Mouse (Mus musculus) lung, embryonic 14.5 days (tissue): ENCODE measurements around the gene Map3k9. TPM values are rescaled to one million over a fixed set of nuclear protein-coding genes. Genes with fewer than 3 reads are reported as not detected.

Experiments used
- ATAC-seq: fragments of 200-750 bp; cut with Nextera tagmentation; 2 replicates; pipeline ENCODE4 v1.8.0; 2017; ENCODE audit warnings: mild to moderate bottlenecking, moderate TSS enrichment, moderate library complexity; ENCODE audit not compliant: insufficient read depth
- DNase-seq: peaks from one replicate; pipeline ENCODE4 v3.0.0-alpha.2; 2015
- H3K27ac ChIP-seq: fragments of 300-500 bp; sonication (generic); 2 replicates; pipeline ENCODE4 v1.5.1; 2014; ENCODE audit warnings: low read depth, mild to moderate bottlenecking, moderate library complexity
- H3K27me3 ChIP-seq: fragments of 300-500 bp; sonication (generic); 2 replicates; pipeline ENCODE4 v1.6.1; 2014; ENCODE audit warnings: low read length, control low read depth; ENCODE audit not compliant: insufficient read depth
- H3K36me3 ChIP-seq: fragments of 300-500 bp; sonication (generic); 2 replicates; pipeline ENCODE4 v1.6.1; 2014; ENCODE audit warnings: control low read depth; ENCODE audit not compliant: insufficient read depth
- H3K4me1 ChIP-seq: fragments of 300-500 bp; sonication (generic); 2 replicates; pipeline ENCODE4 v1.6.1; 2014; ENCODE audit warnings: antibody characterized with exemption, control low read depth; ENCODE audit not compliant: insufficient read depth
- H3K4me2 ChIP-seq: fragments of 300-500 bp; sonication (generic); 2 replicates; pipeline ENCODE4 v1.6.1; 2014; ENCODE audit warnings: mild to moderate bottlenecking
- H3K4me3 ChIP-seq: fragments of 300-500 bp; sonication (generic); 2 replicates; pipeline ENCODE4 v1.5.1; 2014; ENCODE audit warnings: low read depth, low read length
- H3K9ac ChIP-seq: fragments of 300-500 bp; sonication (generic); 2 replicates; pipeline ENCODE4 v1.6.1; 2014
- H3K9me3 ChIP-seq: fragments of 300-500 bp; sonication (generic); 2 replicates; pipeline ENCODE4 v1.6.1; 2016; ENCODE audit warnings: low read depth, low read length, control low read depth
- CTCF ChIP-seq: IDR thresholded peaks from 2 replicates; pipeline ENCODE4 v1.5.1; 2016; ENCODE audit warnings: antibody characterized with exemption, low read depth
- WGBS: fragments of 180-500 bp; shearing (Covaris S2); extraction: QIAGEN DNeasy Blood & Tissue Kit; methylation state at CpG from one replicate; pipeline ENCODE4 v1.1.7; 2014; 5-methylcytosine and 5-hydroxymethylcytosine counted together
- polyA plus RNA-seq: library from polyadenylated mRNA; unstranded; fragments of >200 nt; fragmentation: Nextera tagmentation; extraction: Ambion mirVana; gene quantifications from 2 replicates; pipeline ENCODE4 v1.2.1, GENCODE M21; 2014

Map3k9 gene
- polyA plus RNA-seq, 1 experiment from 2014 or later, result 3.2 TPM

GRCm38 (mm10) chr12:81788672-81789084 is 7.7 kb upstream of the Map3k9 start:
- H3K9me3 ChIP-seq, result no peaks in the 10 kb centered on the region
- H3K27me3 ChIP-seq, result no peaks in the 10 kb centered on the region
- WGBS, result 3% methylated on average over 9 of the region's 9 CpGs
- H3K27ac ChIP-seq, result no peak overlapping the region
- ATAC-seq (peak; percentile 48; the same call in 1 of the 2 replicates), DNase-seq (peak; percentile 96)
- H3K4me1 ChIP-seq, result no peaks in the 10 kb centered on the region
- H3K9ac ChIP-seq, result no peak overlapping the region
- peak overlapping the region; percentile 36; the same call in 1 of the 2 replicates for H3K4me2 ChIP-seq
- no peak overlapping the region for H3K4me3 ChIP-seq
- TF ChIP-seq CTCF, result peak; percentile 100
- H3K36me3 ChIP-seq, result no peaks in the 10 kb centered on the region

DNA sequence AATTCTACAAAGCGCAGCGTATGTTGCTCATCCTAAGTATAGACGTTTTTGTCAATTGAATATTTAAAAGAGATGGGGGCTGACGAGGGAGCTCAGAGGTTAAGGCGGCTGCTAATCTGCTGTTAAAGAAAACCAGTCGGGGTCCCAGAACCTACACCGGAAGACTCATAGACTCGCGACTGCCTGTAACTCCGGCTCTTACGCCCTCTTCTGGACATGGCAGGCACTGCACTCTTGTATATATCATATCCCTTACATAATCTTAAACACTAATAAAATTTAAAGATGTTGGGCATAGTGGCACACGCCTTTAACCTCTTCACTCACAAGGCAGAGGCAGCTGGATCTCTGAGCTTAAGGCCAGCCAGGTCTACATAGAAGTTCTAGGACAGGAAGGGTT is 6.3 kb upstream of the Map3k9 start:
- H3K9ac ChIP-seq, result no peak overlapping the region
- H3K4me1 ChIP-seq, result no peaks in the 10 kb centered on the region
- 43% methylated on average over 12 of the region's 12 CpGs for WGBS
- H3K4me3 ChIP-seq, result no peak overlapping the region
- H3K36me3 ChIP-seq, result no peaks in the 10 kb centered on the region
- ATAC-seq (no peak), DNase-seq (no peak)
- peak; percentile 42 for TF ChIP-seq CTCF
- no peak overlapping the region for H3K27ac ChIP-seq
- no peak overlapping the region for H3K4me2 ChIP-seq
- H3K27me3 ChIP-seq, result no peaks in the 10 kb centered on the region
- H3K9me3 ChIP-seq, result no peaks in the 10 kb centered on the region

DNA sequence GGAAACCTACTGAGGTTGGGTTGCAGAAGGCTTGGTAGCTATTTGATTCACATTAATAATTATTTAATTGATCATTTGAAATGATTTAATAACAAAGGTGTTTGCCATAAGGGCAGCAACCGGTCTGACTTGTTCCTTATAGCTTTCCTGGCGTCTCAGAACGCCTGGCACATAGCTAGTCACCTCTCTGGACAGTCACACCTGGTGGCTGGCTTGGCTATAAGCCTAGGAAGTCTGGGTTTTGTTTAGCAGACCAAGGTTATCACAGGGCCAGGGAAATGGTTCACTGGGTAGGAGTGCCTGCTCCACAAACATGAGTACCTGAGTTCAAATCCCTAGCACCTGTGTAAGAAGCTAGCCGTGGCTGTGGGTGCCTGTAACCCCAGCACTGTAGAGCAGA is 2.3 kb upstream of the Map3k9 start:
- Histone ChIP-seq H3K27ac (peak overlapping the region; percentile 83), H3K27me3 (peaks cover 14% of the 10 kb centered on the region; the same call in 1 of the 2 replicates), H3K4me1 (no peaks in the 10 kb centered on the region), H3K9me3 (no peaks in the 10 kb centered on the region), H3K36me3 (no peaks in the 10 kb centered on the region), H3K4me2 (no peak overlapping the region), H3K9ac (no peak overlapping the region), H3K4me3 (no peak overlapping the region)
- ATAC-seq (no peak), DNase-seq (peak; percentile 49)
- 50% methylated on average over 4 of the region's 4 CpGs for WGBS
- TF ChIP-seq CTCF, result no peak

DNA sequence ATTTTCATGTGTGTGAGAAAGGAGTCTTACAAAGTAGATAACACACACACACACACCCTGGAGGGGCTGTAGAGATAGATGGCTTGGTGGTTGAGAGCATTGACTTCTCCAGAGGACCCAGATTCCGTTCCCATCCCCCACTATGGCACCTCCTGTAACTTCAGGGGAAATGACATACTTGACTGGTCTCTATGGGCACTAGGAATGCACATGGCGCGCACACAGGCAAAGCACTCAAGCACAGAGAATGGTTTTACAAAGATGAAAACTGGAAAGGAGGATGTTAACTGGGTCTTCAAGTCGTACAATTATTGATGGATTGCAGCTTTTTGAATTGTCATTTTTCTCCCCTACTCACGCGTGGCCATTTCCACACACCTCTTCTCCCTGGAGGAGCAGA is 1.6 kb upstream of the Map3k9 start:
- Histone ChIP-seq H3K36me3 (no peaks in the 10 kb centered on the region), H3K9me3 (no peaks in the 10 kb centered on the region), H3K27me3 (peaks cover 14% of the 10 kb centered on the region; the same call in 1 of the 2 replicates), H3K4me1 (no peaks in the 10 kb centered on the region), H3K4me3 (no peak overlapping the region), H3K9ac (no peak overlapping the region), H3K27ac (no peak overlapping the region), H3K4me2 (peak overlapping the region; percentile 90; the same call in 1 of the 2 replicates)
- TF ChIP-seq CTCF, result no peak
- 58% methylated on average over 6 of the region's 6 CpGs for WGBS
- peak; percentile 35 for DNase-seq
- no peak for ATAC-seq

- no peaks in the 10 kb centered on the region for H3K4me1 ChIP-seq
- ATAC-seq (peak; percentile 56), DNase-seq (no peak)
- peak overlapping the region; percentile 80 for H3K27ac ChIP-seq
- H3K27me3 ChIP-seq, result peaks cover 14% of the 10 kb centered on the region; the same call in 1 of the 2 replicates
- H3K9ac ChIP-seq, result peak overlapping the region; percentile 68
- H3K9me3 ChIP-seq, result no peaks in the 10 kb centered on the region
- 1% methylated on average over 74 of the region's 91 CpGs for WGBS
- TF ChIP-seq CTCF, result no peak
- H3K36me3 ChIP-seq, result no peaks in the 10 kb centered on the region
- peak overlapping the region; percentile 65 for H3K4me3 ChIP-seq
- H3K4me2 ChIP-seq, result peak overlapping the region; percentile 90
Measured at GRCm38 (mm10) chr12:81780271-81781093, 493 bp downstream of the Map3k9 start.

DNA sequence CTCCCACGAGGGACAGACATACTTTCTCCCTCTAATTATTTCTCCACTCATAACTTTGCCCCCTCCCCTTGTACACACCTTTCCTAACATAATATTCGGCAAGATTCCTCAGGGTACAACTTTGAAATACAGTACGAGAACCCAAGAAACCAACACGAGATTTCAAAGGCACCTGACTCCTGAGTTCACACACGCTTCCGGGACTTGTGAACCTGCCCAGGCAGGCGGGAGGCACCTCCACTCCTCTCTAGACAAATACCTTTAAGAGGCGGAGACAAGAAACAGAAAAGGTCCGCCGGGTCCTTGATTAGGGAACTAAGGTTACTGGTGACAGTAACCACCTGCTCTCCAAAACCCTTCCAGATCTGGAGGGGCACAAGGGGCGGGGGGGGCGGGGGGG is 1.1 kb downstream of the Map3k9 start:
- Histone ChIP-seq H3K4me2 (peak overlapping the region; percentile 90), H3K4me1 (no peaks in the 10 kb centered on the region), H3K27ac (peak overlapping the region; percentile 80; the same call in 1 of the 2 replicates), H3K9ac (peak overlapping the region; percentile 68), H3K4me3 (peak overlapping the region; percentile 65), H3K9me3 (no peaks in the 10 kb centered on the region), H3K27me3 (peaks cover 14% of the 10 kb centered on the region; the same call in 1 of the 2 replicates), H3K36me3 (no peaks in the 10 kb centered on the region)
- 7% methylated on average over 12 of the region's 12 CpGs for WGBS
- peak; percentile 63 for DNase-seq
- 0 out of 2 replicates have a peak, but pooled peaks have one; percentile 3 for ATAC-seq
- no peak for TF ChIP-seq CTCF

GRCm38 (mm10) chr12:81776191-81776590 is 4.8 kb downstream of the Map3k9 start:
- H3K9ac ChIP-seq, result no peak overlapping the region
- no peaks in the 10 kb centered on the region for H3K9me3 ChIP-seq
- no peak overlapping the region for H3K27ac ChIP-seq
- ATAC-seq, result no peak
- peak; percentile 82 for DNase-seq
- no peaks in the 10 kb centered on the region for H3K4me1 ChIP-seq
- TF ChIP-seq CTCF, result no peak
- WGBS, result 32% methylated on average over 3 of the region's 3 CpGs
- H3K4me2 ChIP-seq, result no peak overlapping the region
- no peaks in the 10 kb centered on the region for H3K36me3 ChIP-seq
- no peak overlapping the region for H3K4me3 ChIP-seq
- peaks cover 14% of the 10 kb centered on the region; the same call in 1 of the 2 replicates for H3K27me3 ChIP-seq
